Mouse (Mus musculus): ENCODE results near the gene Prickle1.

- TF ChIP-seq CTCF (IDR thresholded peaks at IDR 0.05) (no peak), EP300 (IDR thresholded peaks at IDR 0.05) (no peak)
Measured at GRCm38 (mm10) chr15:93538551-93539205, 57.0 kb downstream of the Prickle1 start.

All from lung, postnatal 0 days (tissue).